Mouse (Mus musculus) erythroblast, embryonic 14.5 days (primary cell): ENCODE data around the gene Msi2. TPM values are rescaled to one million over a fixed set of nuclear protein-coding genes. Genes with fewer than 3 reads are reported as not detected.

Experiments
- H3K27me3 ChIP-seq: 2 replicates; pipeline ENCODE4 v1.6.1; 2012; ENCODE audit warnings: inconsistent platforms; ENCODE audit not compliant: control insufficient read depth
- H3K36me3 ChIP-seq: 2 replicates; pipeline ENCODE4 v1.6.1; 2012; ENCODE audit warnings: mild to moderate bottlenecking, inconsistent platforms; ENCODE audit not compliant: control insufficient read depth
- H3K4me1 ChIP-seq: 2 replicates; pipeline ENCODE4 v1.6.1; 2012; ENCODE audit warnings: inconsistent platforms; ENCODE audit not compliant: control insufficient read depth
- H3K4me3 ChIP-seq: replicated peaks from 2 replicates; pipeline ENCODE3; 2012; ENCODE audit warnings: moderate library complexity, mild to moderate bottlenecking, inconsistent platforms
- H3K9me3 ChIP-seq: 2 replicates; pipeline ENCODE4 v1.6.1; 2012; ENCODE audit warnings: low read length, inconsistent platforms, mixed read lengths; ENCODE audit not compliant: control insufficient read depth
- GATA1 ChIP-seq: IDR thresholded peaks from 2 replicates; pipeline ENCODE4 v1.6.1; 2012; ENCODE audit warnings: low read length, inconsistent platforms, mixed read lengths
- TAL1 ChIP-seq: IDR thresholded peaks from 3 replicates; pipeline ENCODE4 v1.6.1; 2012; ENCODE audit warnings: low read length, inconsistent platforms, mixed read lengths
- polyA plus RNA-seq: library from polyadenylated mRNA; stranded (reverse); fragments of >175 nt; gene quantifications from 2 replicates; pipeline ENCODE4 v1.2.3, GENCODE M21; 2012

The Msi2 gene
- polyA plus RNA-seq, 1 experiment = 0.45 TPM

DNA sequence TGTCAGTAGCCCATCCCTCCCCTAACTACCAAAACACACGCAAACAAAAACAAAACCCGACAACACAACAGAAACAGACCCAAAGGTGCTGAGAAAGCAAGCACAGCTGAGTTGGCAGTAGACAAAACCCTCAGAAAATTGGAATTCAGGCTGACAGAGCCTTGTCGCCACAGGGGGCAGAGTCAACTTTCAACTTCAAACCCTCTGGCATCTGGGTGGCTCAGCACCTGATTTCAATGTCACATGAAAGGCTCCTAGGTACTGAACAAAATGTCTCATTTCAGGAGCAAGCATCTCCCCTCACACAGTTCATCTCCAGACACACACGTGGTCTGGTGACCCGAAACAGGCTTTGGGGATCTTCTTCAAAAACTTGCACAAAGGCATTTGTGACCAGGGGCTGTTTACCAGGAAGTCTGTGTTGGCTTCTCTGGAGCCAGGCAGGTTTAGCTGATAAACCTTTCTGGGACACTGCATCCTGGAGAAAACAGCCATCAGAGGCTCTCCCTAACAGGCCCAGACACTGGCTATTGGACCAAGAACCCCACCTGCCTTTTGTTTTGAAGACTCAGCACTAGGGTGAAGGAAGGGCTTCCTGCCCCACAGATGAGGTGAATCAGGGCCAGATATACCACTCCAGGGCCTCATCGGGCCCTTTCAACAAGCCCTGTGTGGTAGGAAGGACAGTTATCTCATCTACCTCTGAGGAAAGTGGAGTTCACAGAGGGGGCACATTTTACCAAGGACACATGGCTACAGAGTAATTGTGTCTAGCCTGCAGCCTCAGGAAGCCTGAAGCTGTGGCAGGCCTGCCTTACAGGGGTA, 168.0 kb downstream of the Msi2 start:
- no peaks in the 10 kb centered on the region for H3K9me3 ChIP-seq
- TF ChIP-seq TAL1 = no peak
- TF ChIP-seq GATA1 = no peak
- no peaks in the 10 kb centered on the region for H3K36me3 ChIP-seq
- H3K27me3 ChIP-seq = no peaks in the 10 kb centered on the region
- peaks cover 36% of the 10 kb centered on the region for H3K4me1 ChIP-seq
- H3K4me3 ChIP-seq = no peak overlapping the region

DNA sequence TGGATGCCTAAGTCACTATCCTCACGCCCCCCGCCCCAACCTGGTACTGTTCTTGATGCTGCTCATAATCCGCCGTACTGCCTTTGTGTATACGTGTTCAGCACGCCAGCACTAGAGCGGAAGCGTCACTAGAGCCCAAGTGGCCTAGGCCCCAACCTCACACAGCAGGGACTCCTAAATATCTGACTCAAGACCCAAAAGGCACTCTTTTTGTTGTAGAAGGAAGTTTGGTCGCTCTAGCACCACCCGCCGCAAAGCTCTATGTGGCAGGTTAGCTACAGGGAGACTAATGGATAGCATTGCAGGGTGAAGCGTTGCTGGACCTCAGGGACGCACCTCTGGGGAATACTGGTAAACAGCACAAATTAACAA, 168.8 kb downstream of the Msi2 start:
- TF ChIP-seq TAL1 (no peak), GATA1 (no peak)
- peaks cover 28% of the 10 kb centered on the region for H3K4me1 ChIP-seq
- H3K4me3 ChIP-seq = no peak overlapping the region
- no peaks in the 10 kb centered on the region for H3K36me3 ChIP-seq
- H3K27me3 ChIP-seq = no peaks in the 10 kb centered on the region
- no peaks in the 10 kb centered on the region for H3K9me3 ChIP-seq

DNA sequence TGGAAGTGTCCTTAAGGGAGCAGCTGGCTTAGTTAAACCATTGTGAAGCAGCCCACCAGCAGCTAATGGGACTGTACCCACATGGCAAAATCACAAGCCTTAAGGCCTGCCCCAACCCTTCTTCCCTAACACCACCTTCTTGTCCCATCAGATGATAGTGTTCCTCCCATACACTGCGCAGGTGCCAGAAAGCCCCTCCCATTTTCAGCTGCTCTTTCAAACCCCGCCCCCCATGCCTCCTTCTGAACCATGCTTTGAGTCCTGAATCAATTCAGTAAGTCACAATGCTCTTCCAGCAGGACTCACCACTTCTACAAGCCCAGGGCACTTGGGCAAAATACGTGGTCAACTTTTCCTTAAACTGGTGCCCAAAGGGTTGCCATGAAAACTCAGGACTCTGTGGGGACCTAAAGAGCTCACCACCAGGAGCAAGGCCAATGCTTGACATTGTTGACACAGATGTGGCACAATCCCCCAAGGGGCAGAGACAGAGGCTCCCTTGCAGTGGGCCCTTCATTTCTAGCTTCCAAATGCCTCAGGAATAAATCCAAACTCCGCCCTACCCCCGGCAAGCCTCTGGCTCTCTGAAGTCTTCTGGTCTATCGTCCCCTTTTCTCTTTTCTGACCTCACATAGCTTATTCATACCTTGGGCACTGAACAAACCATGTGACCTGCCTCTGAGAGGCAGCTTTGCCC, 169.3 kb downstream of the Msi2 start:
- Histone ChIP-seq H3K4me1 (peaks cover 23% of the 10 kb centered on the region), H3K36me3 (no peaks in the 10 kb centered on the region), H3K27me3 (no peaks in the 10 kb centered on the region), H3K9me3 (no peaks in the 10 kb centered on the region), H3K4me3 (no peak overlapping the region)
- TF ChIP-seq TAL1 (no peak), GATA1 (no peak)

GRCm38 (mm10) chr11:88548423-88548822, 169.9 kb downstream of the Msi2 start:
- Histone ChIP-seq H3K36me3 (no peaks in the 10 kb centered on the region), H3K9me3 (no peaks in the 10 kb centered on the region), H3K4me1 (peaks cover 17% of the 10 kb centered on the region), H3K27me3 (no peaks in the 10 kb centered on the region), H3K4me3 (no peak overlapping the region)
- TF ChIP-seq GATA1 (no peak), TAL1 (no peak)

DNA sequence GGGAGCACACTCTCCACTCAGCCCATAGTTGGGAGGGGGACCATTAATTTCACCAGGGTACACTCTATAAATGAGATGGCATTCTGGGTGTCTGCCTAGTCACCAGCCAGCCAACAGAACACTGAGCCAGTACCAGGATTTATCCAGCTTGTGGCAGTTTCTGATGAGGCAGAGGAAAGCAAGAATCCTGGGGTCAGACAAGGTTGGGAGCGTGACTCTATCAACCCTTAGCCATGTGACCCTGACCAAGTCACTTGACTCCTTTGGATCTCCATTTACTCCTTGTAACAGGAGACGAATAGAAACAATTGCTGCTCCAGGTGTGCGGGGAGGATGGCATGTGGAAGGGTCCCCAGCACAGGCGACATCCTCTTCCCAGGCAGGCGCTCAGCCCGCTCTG, 174.5 kb downstream of the Msi2 start:
- TF ChIP-seq TAL1 = no peak

GRCm38 (mm10) chr11:88542817-88543216, 175.5 kb downstream of the Msi2 start:
- Histone ChIP-seq H3K27me3 (no peaks in the 10 kb centered on the region), H3K4me3 (no peak overlapping the region), H3K4me1 (no peaks in the 10 kb centered on the region), H3K36me3 (no peaks in the 10 kb centered on the region), H3K9me3 (no peaks in the 10 kb centered on the region)
- TF ChIP-seq TAL1 = no peak
- TF ChIP-seq GATA1 = no peak

More for the DNA sequence above, 174.5 kb downstream of the Msi2 start:
- peaks cover 1% of the 10 kb centered on the region; the same call in 1 of the 2 replicates for H3K4me1 ChIP-seq
- H3K36me3 ChIP-seq = no peaks in the 10 kb centered on the region
- no peak overlapping the region for H3K4me3 ChIP-seq
- no peaks in the 10 kb centered on the region for H3K9me3 ChIP-seq
- no peaks in the 10 kb centered on the region for H3K27me3 ChIP-seq

DNA sequence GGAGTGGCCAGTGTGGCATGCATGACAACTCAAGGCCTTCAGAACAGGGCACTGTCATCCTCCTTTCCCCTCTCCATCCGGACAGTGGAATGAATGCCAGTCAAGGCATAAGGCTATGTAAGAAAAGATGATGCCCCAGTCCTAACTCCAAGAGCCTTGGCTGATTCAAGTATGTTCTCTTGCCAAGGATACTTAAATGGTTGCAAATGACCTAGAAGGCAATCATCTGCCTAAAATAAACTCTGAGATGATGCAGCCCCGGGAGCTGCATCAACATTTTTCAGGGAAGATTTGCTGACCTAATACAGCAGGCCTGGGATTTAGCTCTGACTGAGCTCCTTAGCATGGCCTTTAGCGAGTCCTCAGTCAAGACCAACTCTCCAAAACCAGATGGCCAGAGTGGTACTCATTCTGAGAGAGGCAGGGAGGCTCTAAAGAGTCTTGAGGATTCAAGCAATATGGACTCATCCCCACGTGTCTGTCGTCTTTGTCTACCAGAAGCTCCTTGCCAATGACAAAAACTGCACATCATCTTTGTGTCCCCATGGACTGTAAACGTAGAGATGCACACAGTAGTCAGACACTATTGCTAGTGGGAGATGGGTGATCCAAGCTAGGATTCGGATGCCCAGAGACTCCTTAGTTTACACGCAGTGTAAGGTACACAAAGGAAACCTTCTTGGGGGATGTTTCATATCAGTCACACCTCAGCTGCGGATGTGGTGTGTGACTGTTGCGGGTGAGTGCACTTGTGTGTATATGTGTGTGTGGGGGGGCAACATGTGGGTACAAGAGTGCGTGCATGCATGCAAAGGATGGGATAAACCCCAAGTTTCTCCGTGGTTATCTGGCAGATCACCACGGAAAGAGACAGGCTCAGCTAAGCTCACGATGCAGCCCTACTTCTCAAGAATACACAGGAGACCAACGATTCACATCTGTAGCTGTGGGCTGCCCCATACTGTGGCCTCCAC, 176.4 kb downstream of the Msi2 start:
- no peak for TF ChIP-seq GATA1
- no peak for TF ChIP-seq TAL1
- H3K4me3 ChIP-seq = no peak overlapping the region
- no peaks in the 10 kb centered on the region for H3K36me3 ChIP-seq
- H3K4me1 ChIP-seq = no peaks in the 10 kb centered on the region
- H3K9me3 ChIP-seq = no peaks in the 10 kb centered on the region
- H3K27me3 ChIP-seq = no peaks in the 10 kb centered on the region

GRCm38 (mm10) chr11:88539637-88540478, 178.5 kb downstream of the Msi2 start:
- no peak for TF ChIP-seq GATA1
- H3K4me1 ChIP-seq = no peaks in the 10 kb centered on the region
- no peaks in the 10 kb centered on the region for H3K9me3 ChIP-seq
- no peaks in the 10 kb centered on the region for H3K36me3 ChIP-seq
- no peaks in the 10 kb centered on the region for H3K27me3 ChIP-seq
- no peak overlapping the region for H3K4me3 ChIP-seq
